Mouse (Mus musculus): Measurements from ENCODE around the gene Sdk2. TPM values are rescaled to one million over a fixed set of nuclear protein-coding genes. Genes with fewer than 3 reads are reported as not detected.

Sdk2 gene
- polyA plus RNA-seq, 1 experiment from 2014 or later = 6.5 TPM

DNA sequence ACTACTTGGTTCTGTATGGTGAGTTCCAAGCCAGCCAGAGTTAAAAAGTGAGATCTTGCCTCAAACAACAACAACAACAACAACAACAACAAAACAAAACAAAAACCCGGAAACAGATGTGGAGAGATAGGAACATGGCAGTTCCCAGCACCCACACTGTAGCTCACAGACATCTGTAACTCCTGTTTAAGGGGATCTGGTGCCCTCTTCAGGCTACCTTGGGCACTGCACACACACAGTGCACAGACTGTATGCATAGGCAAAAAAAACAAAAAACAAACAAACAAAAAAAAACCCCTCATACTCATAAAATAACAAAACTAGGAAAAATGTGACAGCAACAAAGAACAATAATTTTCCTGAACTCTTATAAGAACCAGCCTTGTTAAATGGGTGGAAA lies 323.8 kb downstream of the Sdk2 start:
- Histone ChIP-seq H3K9ac (no peak overlapping the region), H3K27me3 (no peaks in the 10 kb centered on the region), H3K4me1 (peaks cover 47% of the 10 kb centered on the region), H3K4me2 (no peak overlapping the region), H3K4me3 (no peak overlapping the region), H3K36me3 (peaks cover 39% of the 10 kb centered on the region), H3K9me3 (no peaks in the 10 kb centered on the region), H3K27ac (no peak overlapping the region)
- 97% methylated on average over 1 of the region's 1 CpGs for WGBS
- ATAC-seq (ENCODE audit: insufficient number of reproducible peaks, low FRiP score, low TSS enrichment, low read depth) = no peak

DNA sequence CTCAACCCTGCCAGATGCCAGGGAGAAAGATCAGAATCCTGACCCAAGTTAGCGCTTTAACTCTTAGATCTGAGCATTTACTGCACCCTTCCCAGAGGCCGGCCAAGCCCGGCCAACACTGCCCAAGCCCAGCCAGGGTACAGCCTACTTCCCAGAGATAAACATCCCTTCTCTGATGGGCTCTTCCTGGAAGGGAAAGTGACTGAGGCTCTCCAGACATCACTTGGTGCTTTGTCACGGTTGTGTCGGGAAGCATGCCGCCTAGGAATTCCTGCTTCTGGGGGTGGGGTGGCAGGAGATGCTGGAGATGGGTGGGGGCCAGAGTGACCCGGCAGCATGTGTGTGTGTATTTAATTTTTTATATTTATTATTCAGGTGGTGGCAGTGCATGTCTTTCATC lies 326.7 kb downstream of the Sdk2 start:
- peaks cover 52% of the 10 kb centered on the region for H3K4me1 ChIP-seq
- H3K4me2 ChIP-seq = no peak overlapping the region
- WGBS = 62% methylated on average over 7 of the region's 7 CpGs
- no peak for ATAC-seq (ENCODE audit: insufficient number of reproducible peaks, low FRiP score, low TSS enrichment, low read depth)
- no peak overlapping the region for H3K27ac ChIP-seq
- no peak overlapping the region for H3K4me3 ChIP-seq
- H3K27me3 ChIP-seq = no peaks in the 10 kb centered on the region
- H3K9ac ChIP-seq = no peak overlapping the region
- H3K36me3 ChIP-seq = peaks cover 26% of the 10 kb centered on the region
- no peaks in the 10 kb centered on the region for H3K9me3 ChIP-seq

DNA sequence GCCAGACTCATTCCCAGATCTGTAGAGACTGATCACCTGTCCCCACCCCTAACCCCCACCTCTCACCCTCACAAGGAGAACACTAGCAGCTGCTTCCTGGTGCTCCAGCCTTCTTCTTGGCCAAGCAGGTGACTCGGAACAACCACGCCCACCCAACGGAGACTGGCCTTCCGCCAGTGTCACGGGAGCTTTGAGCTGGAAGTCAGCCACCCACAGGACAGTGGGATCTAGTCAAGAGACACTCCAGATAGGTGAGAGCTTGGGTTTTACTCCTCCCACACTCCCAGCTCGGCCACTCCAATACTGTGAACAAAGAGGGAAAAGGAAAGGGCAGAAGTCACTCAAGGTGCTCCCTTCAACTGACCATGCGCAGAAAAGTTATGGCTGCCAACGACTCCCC lies 327.6 kb downstream of the Sdk2 start:
- Histone ChIP-seq H3K9me3 (no peaks in the 10 kb centered on the region), H3K9ac (no peak overlapping the region), H3K4me1 (peaks cover 59% of the 10 kb centered on the region), H3K36me3 (peaks cover 26% of the 10 kb centered on the region), H3K4me2 (no peak overlapping the region), H3K27ac (peak overlapping the region; percentile 33; the same call in 1 of the 2 replicates), H3K4me3 (no peak overlapping the region), H3K27me3 (no peaks in the 10 kb centered on the region)
- ATAC-seq (ENCODE audit: insufficient number of reproducible peaks, low FRiP score, low TSS enrichment, low read depth) = no peak
- WGBS = 70% methylated on average over 8 of the region's 8 CpGs

DNA sequence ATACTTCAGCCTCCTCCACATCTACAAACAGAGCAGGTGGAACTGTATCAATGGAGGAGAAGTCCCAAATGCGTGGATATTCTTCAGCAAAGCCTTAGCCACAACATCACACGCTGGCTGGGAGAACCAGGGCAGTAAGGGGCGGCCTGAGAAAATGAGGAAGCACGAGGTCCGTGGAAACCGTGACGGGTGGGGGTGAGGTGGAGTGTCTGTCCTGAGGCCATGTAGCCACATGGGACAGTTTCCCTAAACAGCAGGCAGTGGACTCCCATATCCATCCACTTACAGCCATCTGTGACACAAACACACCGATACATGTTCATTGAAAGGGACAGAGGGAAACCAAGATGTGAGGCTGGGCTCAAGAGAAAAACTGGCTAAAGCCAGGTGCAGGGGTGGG lies 328.9 kb downstream of the Sdk2 start:
- Histone ChIP-seq H3K9me3 (no peaks in the 10 kb centered on the region), H3K4me3 (no peak overlapping the region), H3K4me1 (peaks cover 72% of the 10 kb centered on the region), H3K27me3 (no peaks in the 10 kb centered on the region), H3K9ac (no peak overlapping the region), H3K36me3 (peaks cover 19% of the 10 kb centered on the region), H3K4me2 (no peak overlapping the region), H3K27ac (no peak overlapping the region)
- WGBS = 83% methylated on average over 8 of the region's 8 CpGs
- ATAC-seq (ENCODE audit: insufficient number of reproducible peaks, low FRiP score, low TSS enrichment, low read depth) = no peak

DNA sequence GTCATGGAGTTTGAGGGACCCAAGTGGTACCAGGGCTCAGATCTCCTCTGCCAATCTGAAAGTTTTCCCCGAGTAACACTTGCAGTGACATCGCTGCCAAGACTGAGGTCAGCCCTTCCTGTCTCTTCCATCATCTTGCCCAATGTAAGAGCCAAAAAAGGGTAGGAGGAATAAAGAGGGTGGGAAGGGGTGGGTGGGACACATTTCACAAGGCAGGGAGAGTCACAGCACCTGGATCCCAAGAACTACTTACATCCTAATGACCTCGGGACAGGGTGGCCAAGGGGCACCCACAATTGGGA lies 329.3 kb downstream of the Sdk2 start:
- H3K27me3 ChIP-seq = no peaks in the 10 kb centered on the region
- H3K4me3 ChIP-seq = no peak overlapping the region
- H3K4me2 ChIP-seq = no peak overlapping the region
- H3K9ac ChIP-seq = no peak overlapping the region
- peaks cover 16% of the 10 kb centered on the region for H3K36me3 ChIP-seq
- H3K4me1 ChIP-seq = peaks cover 76% of the 10 kb centered on the region
- no peak overlapping the region for H3K27ac ChIP-seq
- H3K9me3 ChIP-seq = no peaks in the 10 kb centered on the region
- WGBS = 81% methylated on average over 3 of the region's 3 CpGs
- ATAC-seq (ENCODE audit: insufficient number of reproducible peaks, low FRiP score, low TSS enrichment, low read depth) = no peak

DNA sequence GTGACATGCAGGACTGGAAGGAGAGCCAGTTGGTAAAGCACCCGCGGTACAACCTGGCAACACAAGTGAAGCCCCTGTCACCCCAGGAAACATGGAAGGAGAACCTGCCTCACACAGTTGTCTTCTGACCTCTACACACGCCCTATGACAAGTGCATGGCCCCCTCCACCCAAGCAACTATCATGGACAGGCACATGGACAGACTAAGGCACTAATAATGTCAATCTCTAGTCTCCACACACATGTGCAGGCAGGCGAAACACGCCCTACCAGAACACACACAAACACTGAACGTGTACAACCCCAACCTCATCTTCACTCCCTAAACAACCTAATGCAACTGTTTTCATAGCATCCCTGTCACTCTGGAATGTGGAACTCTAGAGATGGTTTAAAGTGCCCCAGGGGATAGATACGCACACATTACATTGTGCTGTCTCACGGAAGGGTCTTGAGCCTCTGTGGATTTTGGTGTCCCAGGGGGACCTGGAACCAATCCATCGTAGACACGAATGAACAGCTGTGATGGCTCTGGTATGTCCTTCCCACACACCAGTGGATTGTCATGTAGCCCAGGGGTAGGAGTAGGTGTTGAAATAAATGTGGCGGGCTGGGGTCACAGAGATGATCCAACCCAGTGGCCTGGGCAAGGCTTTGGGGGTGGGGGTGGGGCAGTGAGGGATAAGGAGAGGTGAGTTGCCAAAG lies 329.8 kb downstream of the Sdk2 start:
- no peak overlapping the region for H3K27ac ChIP-seq
- WGBS = 70% methylated on average over 11 of the region's 11 CpGs
- H3K4me1 ChIP-seq = peaks cover 80% of the 10 kb centered on the region
- H3K4me2 ChIP-seq = no peak overlapping the region
- H3K36me3 ChIP-seq = peaks cover 11% of the 10 kb centered on the region
- H3K27me3 ChIP-seq = no peaks in the 10 kb centered on the region
- H3K4me3 ChIP-seq = no peak overlapping the region
- H3K9ac ChIP-seq = no peak overlapping the region
- no peak for ATAC-seq (ENCODE audit: insufficient number of reproducible peaks, low FRiP score, low TSS enrichment, low read depth)
- H3K9me3 ChIP-seq = no peaks in the 10 kb centered on the region

DNA sequence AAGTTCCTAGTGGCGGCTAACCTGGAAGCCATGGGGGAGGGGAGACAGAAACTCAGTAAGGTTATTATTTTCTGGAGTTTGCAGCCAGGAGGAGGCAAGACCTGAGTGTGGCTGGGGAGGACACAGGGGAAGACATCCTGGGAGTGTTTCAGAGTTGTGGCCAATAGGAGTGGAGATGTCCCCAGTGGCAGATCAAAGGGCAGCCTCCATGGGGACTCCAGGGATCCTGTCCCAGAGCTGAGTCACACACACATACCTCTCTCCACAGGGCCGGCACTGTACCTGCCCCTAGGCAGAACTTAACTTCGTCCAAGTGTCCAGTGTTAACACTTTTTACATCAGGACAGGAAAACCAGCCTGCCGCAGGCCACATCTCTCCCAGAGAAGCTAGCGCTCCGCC lies 331.7 kb downstream of the Sdk2 start:
- WGBS = 54% methylated on average over 6 of the region's 6 CpGs
- Histone ChIP-seq H3K4me1 (peaks cover 78% of the 10 kb centered on the region), H3K4me2 (no peak overlapping the region), H3K9ac (no peak overlapping the region), H3K27me3 (no peaks in the 10 kb centered on the region), H3K4me3 (no peak overlapping the region), H3K27ac (no peak overlapping the region), H3K36me3 (peaks cover 8% of the 10 kb centered on the region), H3K9me3 (no peaks in the 10 kb centered on the region)
- no peak for ATAC-seq (ENCODE audit: insufficient number of reproducible peaks, low FRiP score, low TSS enrichment, low read depth)

DNA sequence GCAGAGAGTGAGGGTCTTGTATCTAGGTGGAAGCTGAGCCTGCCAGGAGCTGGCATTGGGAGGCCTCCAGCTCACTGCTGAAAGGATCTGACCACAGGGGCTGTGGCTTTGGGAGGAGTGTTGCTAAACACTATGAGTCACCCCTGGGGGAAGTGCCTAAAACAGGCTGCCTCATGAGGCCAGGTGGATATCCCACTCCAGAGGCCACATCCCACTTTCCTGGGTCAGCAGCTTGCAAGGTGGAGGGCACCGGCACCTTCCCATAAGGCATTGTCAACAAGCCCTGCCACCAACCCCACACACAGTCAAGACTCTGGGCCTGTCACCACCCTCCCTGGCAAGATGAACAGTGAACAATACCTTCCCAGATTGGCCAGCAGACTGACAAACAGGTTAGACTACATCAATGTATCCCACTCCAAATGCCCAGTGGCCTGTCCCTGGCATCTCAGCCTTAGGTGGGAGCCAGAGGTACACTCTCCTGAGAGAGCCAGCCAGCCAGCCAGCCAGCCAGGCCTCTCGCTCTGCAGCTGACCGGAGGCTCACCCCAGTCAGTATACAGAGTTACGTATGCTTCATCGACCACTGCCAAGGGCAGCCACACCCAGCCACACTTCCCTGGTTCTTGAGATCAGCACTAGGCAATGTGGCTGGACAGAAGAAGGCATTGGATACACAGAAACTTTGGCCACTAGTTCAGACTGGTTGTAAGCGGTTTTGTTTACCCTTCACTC lies 333.0 kb downstream of the Sdk2 start:
- H3K9ac ChIP-seq = no peak overlapping the region
- peak overlapping the region; percentile 19 for H3K27ac ChIP-seq
- no peak overlapping the region for H3K4me2 ChIP-seq
- peaks cover 77% of the 10 kb centered on the region for H3K4me1 ChIP-seq
- H3K9me3 ChIP-seq = no peaks in the 10 kb centered on the region
- no peaks in the 10 kb centered on the region for H3K27me3 ChIP-seq
- ATAC-seq (ENCODE audit: insufficient number of reproducible peaks, low FRiP score, low TSS enrichment, low read depth) = no peak
- no peak overlapping the region for H3K4me3 ChIP-seq
- WGBS = 64% methylated on average over 6 of the region's 6 CpGs
- H3K36me3 ChIP-seq = peaks cover 10% of the 10 kb centered on the region

DNA sequence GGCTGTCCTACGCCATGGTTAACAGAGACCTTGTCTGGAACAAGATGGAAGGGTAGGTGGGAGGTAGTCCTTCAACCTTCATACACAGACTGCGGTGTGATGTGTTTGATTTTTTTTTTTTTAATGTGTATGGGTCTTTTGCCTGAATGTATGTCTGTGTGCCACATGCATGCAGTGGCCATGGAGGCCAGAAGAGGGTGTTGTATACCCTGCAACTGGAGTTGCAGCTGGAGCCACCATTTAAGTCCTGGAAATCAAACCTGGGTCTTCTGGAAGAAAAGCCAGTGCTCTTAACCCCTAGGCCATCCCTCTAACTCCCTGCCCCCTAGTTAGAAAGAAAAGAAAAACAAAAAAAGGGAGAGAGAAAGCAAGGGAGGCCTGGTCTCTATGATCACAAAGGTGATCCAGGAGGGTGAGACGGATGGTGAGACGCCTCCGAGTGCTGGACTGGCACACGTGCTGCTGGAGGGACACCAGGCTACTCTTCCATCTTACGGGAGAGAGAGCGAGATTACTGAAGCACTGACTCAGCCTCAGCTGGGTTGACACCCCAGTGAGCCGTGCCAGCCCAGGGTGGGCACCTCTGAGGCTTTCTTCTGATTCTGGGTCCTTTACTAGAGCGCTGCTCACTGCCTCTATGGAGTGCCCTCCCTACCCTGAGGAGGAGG lies 334.8 kb downstream of the Sdk2 start:
- WGBS = 89% methylated on average over 10 of the region's 10 CpGs
- no peak overlapping the region for H3K27ac ChIP-seq
- H3K36me3 ChIP-seq = peaks cover 26% of the 10 kb centered on the region
- no peak overlapping the region for H3K4me3 ChIP-seq
- H3K4me2 ChIP-seq = no peak overlapping the region
- peaks cover 78% of the 10 kb centered on the region for H3K4me1 ChIP-seq
- no peaks in the 10 kb centered on the region for H3K9me3 ChIP-seq
- no peaks in the 10 kb centered on the region for H3K27me3 ChIP-seq
- H3K9ac ChIP-seq = no peak overlapping the region
- ATAC-seq (ENCODE audit: insufficient number of reproducible peaks, low FRiP score, low TSS enrichment, low read depth) = no peak

DNA sequence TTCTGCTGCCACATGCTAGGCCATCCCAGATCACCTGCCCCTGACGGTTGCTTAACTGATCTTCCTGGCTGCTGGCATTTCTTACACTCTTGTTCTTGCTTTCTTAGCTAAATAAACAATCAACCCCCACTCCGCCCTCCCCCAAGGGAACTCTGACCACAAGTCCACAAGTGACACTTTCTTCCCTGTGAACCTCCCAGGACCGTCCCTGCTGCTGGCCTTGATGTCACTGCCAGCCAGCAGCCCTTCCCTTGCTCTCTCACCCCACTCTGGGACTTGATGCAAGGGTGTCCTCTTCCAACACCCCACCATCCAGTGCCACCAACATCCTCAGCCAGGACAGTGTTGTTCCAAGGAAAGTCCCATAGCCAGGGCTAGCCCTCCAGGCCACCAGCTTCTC lies 336.0 kb downstream of the Sdk2 start:
- no peaks in the 10 kb centered on the region for H3K27me3 ChIP-seq
- no peak overlapping the region for H3K27ac ChIP-seq
- 68% methylated on average over 3 of the region's 3 CpGs for WGBS
- H3K9ac ChIP-seq = no peak overlapping the region
- H3K4me3 ChIP-seq = no peak overlapping the region
- no peak overlapping the region for H3K4me2 ChIP-seq
- ATAC-seq (ENCODE audit: insufficient number of reproducible peaks, low FRiP score, low TSS enrichment, low read depth) = no peak
- H3K36me3 ChIP-seq = peaks cover 36% of the 10 kb centered on the region
- H3K4me1 ChIP-seq = peaks cover 83% of the 10 kb centered on the region
- H3K9me3 ChIP-seq = no peaks in the 10 kb centered on the region

DNA sequence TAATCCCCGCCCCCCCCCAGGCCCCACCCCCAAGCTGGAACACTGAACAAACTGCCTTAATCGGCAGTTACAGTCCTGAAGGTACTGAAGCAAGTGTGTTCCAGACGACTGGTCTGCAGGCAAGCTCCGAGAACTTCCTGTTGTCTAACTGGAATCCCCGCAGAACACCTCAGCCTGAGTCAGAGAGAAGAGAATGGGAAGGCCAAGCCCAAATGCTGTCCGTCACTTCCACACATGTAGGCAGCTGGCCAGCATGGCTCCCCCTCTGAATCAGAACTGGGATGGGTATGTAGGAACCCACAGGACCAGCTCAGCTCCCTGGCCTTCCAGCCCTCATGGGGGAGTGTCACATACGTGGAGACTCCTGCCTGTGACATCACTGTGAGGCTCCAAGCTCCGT lies 336.9 kb downstream of the Sdk2 start:
- 27% methylated on average over 8 of the region's 8 CpGs for WGBS
- H3K9me3 ChIP-seq = no peaks in the 10 kb centered on the region
- no peak overlapping the region for H3K4me2 ChIP-seq
- no peak overlapping the region for H3K27ac ChIP-seq
- H3K27me3 ChIP-seq = no peaks in the 10 kb centered on the region
- peaks cover 38% of the 10 kb centered on the region for H3K36me3 ChIP-seq
- peaks cover 82% of the 10 kb centered on the region for H3K4me1 ChIP-seq
- no peak overlapping the region for H3K4me3 ChIP-seq
- ATAC-seq (ENCODE audit: insufficient number of reproducible peaks, low FRiP score, low TSS enrichment, low read depth) = no peak
- no peak overlapping the region for H3K9ac ChIP-seq

DNA sequence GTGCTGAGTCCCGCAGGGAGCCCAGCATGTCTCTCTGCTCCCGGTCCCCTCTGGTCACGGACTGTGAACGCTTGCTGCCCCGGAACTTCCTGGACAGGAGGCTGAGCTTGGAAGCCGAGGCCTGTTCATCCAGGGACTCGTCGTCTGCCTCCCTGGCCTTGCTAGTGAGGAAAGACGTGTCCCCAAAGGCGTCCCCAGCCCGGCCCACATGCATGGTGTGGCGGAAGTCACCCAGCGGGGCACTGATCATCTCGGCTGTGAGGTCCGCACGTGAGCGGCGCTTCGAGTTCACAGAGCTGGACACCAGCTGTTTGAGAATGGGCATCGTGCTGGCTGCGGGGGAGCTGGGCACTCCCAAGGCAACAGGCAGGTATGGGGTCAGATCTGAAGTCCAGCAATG lies 337.6 kb downstream of the Sdk2 start:
- 80% methylated on average over 21 of the region's 21 CpGs for WGBS
- H3K36me3 ChIP-seq = peaks cover 41% of the 10 kb centered on the region
- H3K9me3 ChIP-seq = no peaks in the 10 kb centered on the region
- H3K4me1 ChIP-seq = peaks cover 78% of the 10 kb centered on the region
- ATAC-seq (ENCODE audit: insufficient number of reproducible peaks, low FRiP score, low TSS enrichment, low read depth) = no peak
- no peaks in the 10 kb centered on the region for H3K27me3 ChIP-seq
- H3K4me3 ChIP-seq = no peak overlapping the region
- H3K27ac ChIP-seq = 0 out of 2 replicates have a peak overlapping the region, but pooled peaks have one; percentile 33
- H3K4me2 ChIP-seq = no peak overlapping the region
- no peak overlapping the region for H3K9ac ChIP-seq
